Mouse (Mus musculus): ENCODE data around the gene Ifnl2.
"Not testable (repeated sequence)": the region's sequence is repeated elsewhere in the genome, so short reads cannot be mapped to it uniquely, and the experiment has no call there.

Ifnl2 gene

GRCm38 (mm10) chr7:28510405-28510974, at the start of gene Ifnl2:
Gene Ifnl2 (minus strand): TSS chr7:28510455.
- not testable (repeated sequence) for DNase-seq

- peak; percentile 97 for DNase-seq
These were observed 48.2 kb upstream of the Ifnl2 start for GRCm38 (mm10) chr7:28558486-28558885.

- no peak for DNase-seq
These were observed 47.5 kb upstream of the Ifnl2 start for GRCm38 (mm10) chr7:28557708-28558107.

- no peak for DNase-seq
These were observed 46.8 kb upstream of the Ifnl2 start for GRCm38 (mm10) chr7:28557069-28557468.

- DNase-seq, result no peak
These were observed 45.8 kb upstream of the Ifnl2 start for GRCm38 (mm10) chr7:28555939-28556535.

- DNase-seq, result no peak
These were observed 42.8 kb upstream of the Ifnl2 start for GRCm38 (mm10) chr7:28553076-28553475.

- DNase-seq, result no peak
These were observed 37.4 kb upstream of the Ifnl2 start for GRCm38 (mm10) chr7:28547628-28548027.

- no peak for DNase-seq
These were observed 36.9 kb upstream of the Ifnl2 start, which contains the start of gene Nccrp1 for GRCm38 (mm10) chr7:28547154-28547553. Gene Nccrp1 (minus strand): TSS chr7:28547254.

- no peak for DNase-seq
These were observed 36.4 kb upstream of the Ifnl2 start for GRCm38 (mm10) chr7:28546649-28547048.

- no peak for DNase-seq
These were observed 35.6 kb upstream of the Ifnl2 start for GRCm38 (mm10) chr7:28545891-28546210.

- no peak for DNase-seq
These were observed 35.0 kb upstream of the Ifnl2 start for GRCm38 (mm10) chr7:28545048-28545890.

- no peak for DNase-seq
These were observed 33.9 kb upstream of the Ifnl2 start for GRCm38 (mm10) chr7:28544051-28544601.

- DNase-seq, result no peak
These were observed 30.3 kb upstream of the Ifnl2 start, which contains the start of gene Sycn for GRCm38 (mm10) chr7:28540526-28540925. Gene Sycn (plus strand): TSS chr7:28540885.

- not testable (repeated sequence) for DNase-seq
These were observed 28.6 kb upstream of the Ifnl2 start for GRCm38 (mm10) chr7:28538886-28539285.

- DNase-seq, result no peak
These were observed 21.8 kb upstream of the Ifnl2 start for GRCm38 (mm10) chr7:28532005-28532404.

GRCm38 (mm10) chr7:28527922-28528719, 17.9 kb upstream of the Ifnl2 start:
- peak; percentile 96 for DNase-seq

GRCm38 (mm10) chr7:28522536-28522935, 12.3 kb upstream of the Ifnl2 start, which contains the start of gene Ifnl3:
Gene Ifnl3 (plus strand): TSS chr7:28522836.
- not testable (repeated sequence) for DNase-seq

GRCm38 (mm10) chr7:28511441-28511840, 1.2 kb upstream of the Ifnl2 start:
- no peak for DNase-seq

GRCm38 (mm10) chr7:28509121-28509520, 1.1 kb downstream of the Ifnl2 start:
- not testable (repeated sequence) for DNase-seq

- DNase-seq, result no peak
These were observed 4.7 kb downstream of the Ifnl2 start for GRCm38 (mm10) chr7:28505585-28505984.

- no peak for DNase-seq
These were observed 14.8 kb downstream of the Ifnl2 start for GRCm38 (mm10) chr7:28495426-28495825.

- DNase-seq, result no peak
These were observed 17.9 kb downstream of the Ifnl2 start for GRCm38 (mm10) chr7:28492310-28492709.

- no peak for DNase-seq
These were observed 19.4 kb downstream of the Ifnl2 start for GRCm38 (mm10) chr7:28490903-28491302.

All from heart, adult 11 months (tissue).